In genomic region chr5:77594719-77595118, GRCm38 (mm10) we compare ENCODE assay signal across 26 mouse cellular contexts.
"Had no signal": no experiment of that assay in that cellular context is flagged by ENCODE, and none has a peak within 500 bp of the region (broad histone marks: within the 10 kb centered on the region; RNA-seq: fewer than 3 reads in every experiment).

No protein-coding gene starts in this region.

- H3K36me3 ChIP-seq: heart, embryonic 10.5 days; heart, embryonic 12.5 days; hindbrain, embryonic 10.5 days; hindbrain, embryonic 12.5 days; intestine, embryonic 15.5 days; liver, embryonic 13.5 days; liver, embryonic 15.5 days had no signal

- ATAC-seq: hindbrain, embryonic 16.5 days; inflammation-experienced regulatory T-cells, adult 6 months; intestine, embryonic 15.5 days; intestine, postnatal 0 days had no signal

- H3K4me1 ChIP-seq: heart, embryonic 12.5 days; hindbrain, embryonic 10.5 days; hindbrain, embryonic 12.5 days; intestine, embryonic 15.5 days; liver, embryonic 13.5 days; liver, embryonic 15.5 days had no signal

- H3K4me2 ChIP-seq: heart, embryonic 12.5 days; hindbrain, embryonic 12.5 days; hindbrain, embryonic 14.5 days; intestine, embryonic 15.5 days; liver, embryonic 11.5 days; liver, embryonic 13.5 days; liver, embryonic 15.5 days had no signal

- H3K27me3 ChIP-seq: heart, embryonic 12.5 days; hindbrain, embryonic 12.5 days; intestine, embryonic 15.5 days; liver, embryonic 13.5 days; liver, embryonic 15.5 days had no signal

- H3K27ac ChIP-seq: gastrocnemius, adult 2 months; heart, adult 2 months; heart, embryonic 10.5 days; hindbrain, embryonic 10.5 days; hindbrain, embryonic 12.5 days; hindbrain, embryonic 14.5 days; intestine, embryonic 15.5 days; layer of hippocampus, adult 2 months; left cerebral cortex, adult 2 months; liver, embryonic 13.5 days; liver, embryonic 15.5 days had no signal

- H3K9ac ChIP-seq: heart, embryonic 12.5 days; hindbrain, embryonic 12.5 days; hindbrain, embryonic 14.5 days; intestine, embryonic 15.5 days; liver, embryonic 13.5 days; liver, embryonic 15.5 days had no signal

- H3K4me3 ChIP-seq: gastrocnemius, adult 2 months; heart, adult 2 months; heart, embryonic 10.5 days; heart, embryonic 12.5 days; hindbrain, embryonic 10.5 days; hindbrain, embryonic 12.5 days; intestine, embryonic 15.5 days; layer of hippocampus, adult 2 months; left cerebral cortex, adult 2 months; liver, embryonic 13.5 days; liver, embryonic 15.5 days had no signal

- H3K9me3 ChIP-seq: heart, embryonic 10.5 days; heart, embryonic 12.5 days; hindbrain, embryonic 10.5 days; hindbrain, embryonic 12.5 days; intestine, embryonic 15.5 days; liver, embryonic 15.5 days had no signal

- DNase-seq: gastrocnemius, adult 2 months; gastrocnemius, postnatal 10 days; gastrocnemius, postnatal 25 days; heart, adult 2 months; heart, postnatal 10 days; heart, postnatal 4 days; kidney, adult 18-20 months; kidney, adult 8-10 months; kidney, postnatal 10 days; kidney, postnatal 25 days; kidney, postnatal 4 days; liver; liver, embryonic 13.5 days had no signal
